Mouse (Mus musculus) left cerebral cortex, adult 9 months (tissue): ENCODE measurements around the gene Pcdh7.
"Not testable (repeated sequence)": the region's sequence is repeated elsewhere in the genome, so short reads cannot be mapped to it uniquely, and the experiment has no call there.

ENCODE experiments used
- DNase-seq, 2 experiments: peaks; one replicate each; pipeline ENCODE4 v3.0.0; 2022; ENCODE audit warnings: low spot score in 2 of 2

The Pcdh7 gene

GRCm38 (mm10) chr5:58117896-58118295 lies 400.1 kb downstream of the Pcdh7 start:
- no peak for DNase-seq

DNA sequence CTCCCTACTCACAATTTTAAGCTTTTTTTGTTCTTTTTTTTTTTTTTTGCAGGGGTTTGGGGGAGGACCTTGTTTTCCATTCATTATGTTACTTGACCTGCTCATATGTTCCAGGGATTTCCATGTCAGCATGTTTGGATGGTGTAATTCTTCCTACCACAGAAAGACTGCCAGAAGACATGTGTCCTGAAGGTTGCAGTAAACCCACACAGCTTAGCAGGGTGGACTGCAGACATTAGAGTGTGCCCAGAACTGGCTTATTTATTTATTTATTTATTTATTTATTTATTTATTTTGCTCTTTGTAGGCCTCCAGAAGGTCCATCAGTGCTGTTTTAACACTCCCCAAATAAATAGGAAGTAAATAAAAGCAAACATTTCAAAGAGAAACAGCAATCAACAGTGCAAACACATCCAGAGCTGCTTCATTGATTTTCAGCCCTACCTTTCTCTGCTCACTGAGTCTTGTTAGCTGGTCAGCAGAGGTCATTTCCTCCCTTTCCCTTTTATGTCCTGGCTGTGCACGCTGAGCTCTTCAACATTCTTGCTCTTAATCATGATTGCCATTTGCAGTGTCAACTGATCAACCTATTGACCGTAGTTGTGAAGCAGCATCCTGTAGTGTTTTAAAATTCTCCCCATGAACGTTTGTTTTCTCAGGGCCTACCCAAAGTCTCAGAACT lies 401.3 kb downstream of the Pcdh7 start:
- no peak for DNase-seq

GRCm38 (mm10) chr5:58143897-58144296 lies 426.1 kb downstream of the Pcdh7 start:
- DNase-seq = no peak

DNA sequence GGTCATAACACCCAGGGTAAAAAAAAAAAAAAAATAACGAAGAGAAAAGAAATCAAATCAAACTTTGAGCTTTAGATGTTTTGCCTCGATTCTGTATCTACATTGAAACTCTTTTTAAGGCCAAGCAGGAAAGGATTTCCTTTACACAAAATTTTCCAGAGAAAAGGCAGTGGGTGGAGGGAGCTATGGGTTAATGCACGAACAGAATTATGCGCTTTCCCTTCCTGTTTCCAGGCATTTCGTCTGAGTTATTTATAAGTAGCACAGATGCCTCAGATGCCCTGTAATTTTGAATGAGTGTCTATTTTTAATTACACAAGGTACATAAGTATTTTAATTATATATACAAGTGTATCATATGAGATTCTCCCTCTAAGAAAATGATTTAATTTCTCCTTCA lies 436.2 kb downstream of the Pcdh7 start:
- no peak for DNase-seq

DNA sequence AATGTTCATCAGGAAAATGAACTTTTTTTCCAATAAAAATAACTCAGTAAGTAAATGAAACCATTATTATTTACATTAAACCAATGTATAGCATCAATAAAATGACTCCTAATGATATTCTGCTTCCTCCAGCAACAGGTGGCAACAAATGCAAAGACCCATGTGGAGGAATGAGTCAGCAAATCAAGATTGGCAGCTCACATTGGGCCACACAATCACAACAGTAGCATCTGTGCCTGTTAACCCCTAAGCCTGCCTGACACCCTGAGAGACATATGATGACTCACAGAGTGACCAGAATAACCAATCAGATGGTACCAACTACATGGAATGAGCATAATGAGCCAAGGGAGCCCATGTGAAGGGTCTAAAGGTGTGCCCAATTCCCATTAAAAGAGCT lies 454.5 kb downstream of the Pcdh7 start:
- DNase-seq = no peak

- not testable (repeated sequence) for DNase-seq
Measured at GRCm38 (mm10) chr5:58174335-58174734, 456.6 kb downstream of the Pcdh7 start.

DNA sequence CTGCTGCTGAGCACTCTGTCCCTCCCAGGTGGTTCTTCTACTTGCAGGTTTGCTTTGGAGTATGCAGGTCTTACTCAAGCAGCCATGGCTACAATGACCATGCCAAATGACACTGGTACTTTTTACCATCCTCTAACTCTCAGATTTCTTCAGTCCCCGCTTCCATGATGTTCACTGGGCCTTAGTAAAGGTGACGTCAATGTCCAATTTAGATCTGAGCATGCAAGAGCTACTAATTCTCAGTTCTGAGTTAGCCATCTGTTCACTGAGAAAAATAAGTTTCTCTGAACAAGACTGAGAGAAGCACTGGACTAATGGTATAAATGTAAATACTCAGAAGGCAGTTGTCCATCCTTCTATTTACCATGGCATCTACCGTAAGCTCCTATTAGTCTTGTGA lies 457.8 kb downstream of the Pcdh7 start:
- no peak for DNase-seq
